Comparison of ENCODE assay signal across 19 mouse cellular contexts in genomic region chr13:31667919-31668524, GRCm38 (mm10). TPM values are rescaled to one million over a fixed set of nuclear protein-coding genes. Genes with fewer than 3 reads are reported as not detected.
DNase-seq lines count a peak whose midpoint lies in the region; ATAC-seq and TF ChIP-seq lines count a peak whose summit lies in the region.
"Had no signal": no experiment of that assay in that cellular context is flagged by ENCODE, and none has a peak within 500 bp of the region (broad histone marks: within the 10 kb centered on the region; RNA-seq: fewer than 3 reads in every experiment).

No protein-coding gene starts in this region.

- no peak overlapping the region for H3K9ac ChIP-seq in hindbrain, embryonic 15.5 days
- H3K9ac ChIP-seq in hindbrain, embryonic 14.5 days = no peak overlapping the region
- no peak overlapping the region for H3K9ac ChIP-seq in lung, embryonic 14.5 days
- H3K9ac ChIP-seq in stomach, embryonic 16.5 days (ENCODE audit: low read length) = no peak overlapping the region
- H3K9ac ChIP-seq in stomach, postnatal 0 days (ENCODE audit: low read length) = no peak overlapping the region
- H3K9ac ChIP-seq: embryonic facial prominence, embryonic 15.5 days; heart, embryonic 12.5 days; limb, embryonic 15.5 days; liver, embryonic 15.5 days; midbrain, embryonic 15.5 days had no signal

- 70% methylated on average over 6 of the region's 6 CpGs for WGBS in hindbrain, embryonic 15.5 days
- WGBS in hindbrain, embryonic 14.5 days = 67% methylated on average over 6 of the region's 6 CpGs
- 34% methylated on average over 6 of the region's 6 CpGs for WGBS in lung, embryonic 14.5 days
- WGBS in lung, adult 2 months = 56% methylated on average over 6 of the region's 6 CpGs
- 39% methylated on average over 6 of the region's 6 CpGs for WGBS in stomach, embryonic 16.5 days
- 27% methylated on average over 6 of the region's 6 CpGs for WGBS in stomach, postnatal 0 days

- no peak for TF ChIP-seq EP300 in stomach, postnatal 0 days (optimal IDR thresholded peaks at IDR 0.05)

- no peaks in the 10 kb centered on the region for H3K27me3 ChIP-seq in hindbrain, embryonic 15.5 days
- H3K27me3 ChIP-seq in hindbrain, embryonic 14.5 days (ENCODE audit: control insufficient read depth, insufficient read depth, low read length) = no peaks in the 10 kb centered on the region
- no peaks in the 10 kb centered on the region for H3K27me3 ChIP-seq in lung, embryonic 14.5 days (ENCODE audit: insufficient read depth, low read length)
- H3K27me3 ChIP-seq in stomach, embryonic 16.5 days (ENCODE audit: control insufficient read depth, insufficient read depth, low read length) = no peaks in the 10 kb centered on the region
- H3K27me3 ChIP-seq in stomach, postnatal 0 days (ENCODE audit: control insufficient read depth, insufficient read depth, low read length) = no peaks in the 10 kb centered on the region
- H3K27me3 ChIP-seq: embryonic facial prominence, embryonic 15.5 days; limb, embryonic 15.5 days; liver, embryonic 15.5 days; megakaryocyte, embryonic 14.5 days; midbrain, embryonic 15.5 days had no signal

- no peaks in the 10 kb centered on the region for H3K9me3 ChIP-seq in hindbrain, embryonic 15.5 days
- H3K9me3 ChIP-seq in hindbrain, embryonic 14.5 days (ENCODE audit: control insufficient read depth, low read length) = no peaks in the 10 kb centered on the region
- no peaks in the 10 kb centered on the region for H3K9me3 ChIP-seq in lung, embryonic 14.5 days (ENCODE audit: low read depth, low read length)
- no peaks in the 10 kb centered on the region for H3K9me3 ChIP-seq in stomach, embryonic 16.5 days (replicated peaks; ENCODE audit: control insufficient read depth, low read length)
- no peaks in the 10 kb centered on the region for H3K9me3 ChIP-seq in stomach, postnatal 0 days (ENCODE audit: control insufficient read depth, low read length)
- H3K9me3 ChIP-seq: embryonic facial prominence, embryonic 15.5 days; heart, embryonic 12.5 days; limb, embryonic 15.5 days; liver, embryonic 15.5 days; megakaryocyte, embryonic 14.5 days; midbrain, embryonic 15.5 days had no signal

- no peak for TF ChIP-seq POLR2A in lung, adult 2 months (IDR thresholded peaks at IDR 0.05; ENCODE audit: borderline replicate concordance, extremely low read depth, low read depth, low read length)

- no peak overlapping the region for H3K4me3 ChIP-seq in hindbrain, embryonic 15.5 days
- no peak overlapping the region for H3K4me3 ChIP-seq in hindbrain, embryonic 14.5 days (replicated peaks; ENCODE audit: low read length)
- no peak overlapping the region for H3K4me3 ChIP-seq in lung, embryonic 14.5 days (ENCODE audit: low read depth, low read length)
- no peak overlapping the region for H3K4me3 ChIP-seq in lung, adult 2 months (replicated peaks; ENCODE audit: extremely low read depth, low read depth, low read length)
- H3K4me3 ChIP-seq in stomach, embryonic 16.5 days (replicated peaks; ENCODE audit: low read length) = no peak overlapping the region
- H3K4me3 ChIP-seq in stomach, postnatal 0 days (ENCODE audit: low read depth, low read length) = no peak overlapping the region
- H3K4me3 ChIP-seq: embryonic facial prominence, embryonic 15.5 days; heart, embryonic 12.5 days; limb, embryonic 15.5 days; liver, embryonic 15.5 days; megakaryocyte, embryonic 14.5 days; midbrain, embryonic 15.5 days had no signal

- 0 out of 2 replicates have a peak, but pooled peaks have one; percentile 6 for ATAC-seq in hindbrain, embryonic 15.5 days (ENCODE audit: low FRiP score, low read depth)
- no peak for ATAC-seq in hindbrain, embryonic 14.5 days (ENCODE audit: low FRiP score)
- peak; percentile 89 for ATAC-seq in lung, embryonic 14.5 days (ENCODE audit: insufficient read depth)
- 0 out of 2 replicates have a peak, but pooled peaks have one; percentile 62 for ATAC-seq in stomach, embryonic 16.5 days (ENCODE audit: insufficient read depth, low FRiP score)
- no peak; the same call in 1 of the 2 replicates for ATAC-seq in stomach, postnatal 0 days (ENCODE audit: low FRiP score, low TSS enrichment)
- ATAC-seq: midbrain, embryonic 15.5 days had no signal

- no peak for DNase-seq in hindbrain, embryonic 14.5 days (ENCODE audit: low spot score)
- peak; percentile 90 for DNase-seq in lung, embryonic 14.5 days
- no peak for DNase-seq in lung, adult 2 months
- no peak for DNase-seq in stomach, postnatal 0 days (ENCODE audit: low spot score)
- no peak for DNase-seq in thymus, postnatal 0 days (ENCODE audit: low spot score)
- DNase-seq: adrenal gland, postnatal 10 days; cerebellum, adult 11-12 months; cerebellum, postnatal 14 days; kidney, postnatal 14 days; right cerebral cortex, postnatal 25 days; thymus, adult 2 months had no signal

- H3K4me2 ChIP-seq in hindbrain, embryonic 15.5 days = no peak overlapping the region
- H3K4me2 ChIP-seq in hindbrain, embryonic 14.5 days (replicated peaks) = no peak overlapping the region
- H3K4me2 ChIP-seq in lung, embryonic 14.5 days = no peak overlapping the region
- H3K4me2 ChIP-seq in stomach, embryonic 16.5 days (ENCODE audit: low read depth, low read length) = no peak overlapping the region
- H3K4me2 ChIP-seq in stomach, postnatal 0 days (replicated peaks; ENCODE audit: low read depth) = no peak overlapping the region
- H3K4me2 ChIP-seq: embryonic facial prominence, embryonic 15.5 days; heart, embryonic 12.5 days; limb, embryonic 15.5 days; liver, embryonic 15.5 days; midbrain, embryonic 15.5 days had no signal

- H3K36me3 ChIP-seq in hindbrain, embryonic 15.5 days = no peaks in the 10 kb centered on the region
- H3K36me3 ChIP-seq in hindbrain, embryonic 14.5 days (replicated peaks; ENCODE audit: control insufficient read depth, insufficient read depth) = no peaks in the 10 kb centered on the region
- no peaks in the 10 kb centered on the region for H3K36me3 ChIP-seq in lung, embryonic 14.5 days (ENCODE audit: insufficient read depth)
- no peaks in the 10 kb centered on the region for H3K36me3 ChIP-seq in stomach, embryonic 16.5 days (ENCODE audit: control insufficient read depth, insufficient read depth, low read length)
- H3K36me3 ChIP-seq in stomach, postnatal 0 days (ENCODE audit: control insufficient read depth, insufficient read depth, low read length) = no peaks in the 10 kb centered on the region
- H3K36me3 ChIP-seq: embryonic facial prominence, embryonic 15.5 days; heart, embryonic 12.5 days; limb, embryonic 15.5 days; liver, embryonic 15.5 days; midbrain, embryonic 15.5 days had no signal

- H3K27ac ChIP-seq in hindbrain, embryonic 15.5 days (replicated peaks) = no peak overlapping the region
- no peak overlapping the region for H3K27ac ChIP-seq in hindbrain, embryonic 14.5 days
- H3K27ac ChIP-seq in lung, embryonic 14.5 days (ENCODE audit: low read depth) = no peak overlapping the region
- no peak overlapping the region for H3K27ac ChIP-seq in stomach, embryonic 16.5 days (ENCODE audit: low read length)
- H3K27ac ChIP-seq in stomach, postnatal 0 days (replicated peaks) = no peak overlapping the region
- H3K27ac ChIP-seq: embryonic facial prominence, embryonic 15.5 days; limb, embryonic 15.5 days; liver, embryonic 15.5 days; midbrain, embryonic 15.5 days had no signal

- no peaks in the 10 kb centered on the region for H3K4me1 ChIP-seq in hindbrain, embryonic 15.5 days (replicated peaks)
- no peaks in the 10 kb centered on the region for H3K4me1 ChIP-seq in hindbrain, embryonic 14.5 days (replicated peaks; ENCODE audit: control insufficient read depth, insufficient read depth, low read length)
- 0 out of 2 replicates have a peak, but pooled peaks cover 4% of the 10 kb centered on the region for H3K4me1 ChIP-seq in lung, embryonic 14.5 days (ENCODE audit: insufficient read depth)
- H3K4me1 ChIP-seq in lung, adult 2 months (ENCODE audit: control insufficient read depth, insufficient read depth, low read length) = no peaks in the 10 kb centered on the region
- H3K4me1 ChIP-seq in stomach, embryonic 16.5 days (ENCODE audit: control insufficient read depth, insufficient read depth, low read length) = no peaks in the 10 kb centered on the region
- H3K4me1 ChIP-seq in stomach, postnatal 0 days (replicated peaks; ENCODE audit: control insufficient read depth, insufficient read depth) = no peaks in the 10 kb centered on the region
- H3K4me1 ChIP-seq: embryonic facial prominence, embryonic 15.5 days; heart, embryonic 12.5 days; limb, embryonic 15.5 days; liver, embryonic 15.5 days; megakaryocyte, embryonic 14.5 days; midbrain, embryonic 15.5 days had no signal

- no peak for TF ChIP-seq CTCF in lung, embryonic 14.5 days (IDR thresholded peaks at IDR 0.05; ENCODE audit: low read depth)
- TF ChIP-seq CTCF in lung, adult 2 months (IDR thresholded peaks at IDR 0.05; ENCODE audit: insufficient read depth, low read length) = no peak
- TF ChIP-seq CTCF in stomach, postnatal 0 days (IDR thresholded peaks at IDR 0.05; ENCODE audit: low read depth) = no peak

RNA-seq across cellular contexts. Expression of gene Foxf2, which starts 42.4 kb away (rescaled TPM):
- polyA plus RNA-seq in hindbrain, embryonic 15.5 days (2015; fragmentation: Nextera tagmentation; extraction: Ambion mirVana) = 5.2 and 5.5 TPM in 2 replicates
- polyA plus RNA-seq in hindbrain, embryonic 14.5 days (2014; fragmentation: Nextera tagmentation; extraction: Ambion mirVana) = 5.3 and 6.2 TPM in 2 replicates
- 37.7 and 43.2 TPM in 2 replicates for polyA plus RNA-seq in lung, embryonic 14.5 days (2014; fragmentation: Nextera tagmentation; extraction: Ambion mirVana)
- 64.7 and 69.8 TPM in 2 replicates for polyA plus RNA-seq in lung, adult 2 months (2012; rRNA removed)
- polyA plus RNA-seq in stomach, embryonic 16.5 days (2015; fragmentation: Nextera tagmentation; extraction: Ambion mirVana) = 11.9 and 12.2 TPM in 2 replicates
- polyA plus RNA-seq in stomach, postnatal 0 days (2015; fragmentation: Nextera tagmentation; extraction: Ambion mirVana) = 10.0 and 12.5 TPM in 2 replicates
- polyA plus RNA-seq in thymus, postnatal 0 days (2015; fragmentation: Nextera tagmentation; extraction: Ambion mirVana) = not detected in 2 replicates
- polyA plus RNA-seq: heart, embryonic 12.5 days had no signal

Comparison
In these comparisons a context has a peak if more than half of its experiments do, and no peak if none do; other contexts are left out.
1. ATAC-seq: peak in hindbrain, embryonic 15.5 days (single experiment), lung, embryonic 14.5 days (single experiment) and stomach, embryonic 16.5 days (single experiment); none in hindbrain, embryonic 14.5 days (single experiment) and stomach, postnatal 0 days (single experiment).